Mouse (Mus musculus) gastrocnemius, postnatal 36 days (tissue): ENCODE measurements around the gene Hspa1a. TPM values are rescaled to one million over a fixed set of nuclear protein-coding genes. Genes with fewer than 3 reads are reported as not detected.
A peak's percentile ranks its signal among the peaks of the same experiment; 100 is the strongest.
"Not testable (repeated sequence)": the region's sequence is repeated elsewhere in the genome, so short reads cannot be mapped to it uniquely, and the experiment has no call there.

Experiments used
- DNase-seq, 2 experiments: peaks; one replicate each; pipeline ENCODE4 v3.0.0; 2022
- intact Hi-C: fragments of 180-260 bp; cut with DNase I; formaldehyde crosslinking; loops from one replicate; pipeline ENCODE4 v1.15.1; 2025
- total RNA-seq, 2 experiments: library from RNA; stranded (reverse); gene quantifications; 2 replicates each; pipeline ENCODE4 v1.2.3; 2021

Gene Hspa1a
- total RNA-seq, 2 experiments from 2014 or later, result 8.8 to 10.1 TPM

DNA sequence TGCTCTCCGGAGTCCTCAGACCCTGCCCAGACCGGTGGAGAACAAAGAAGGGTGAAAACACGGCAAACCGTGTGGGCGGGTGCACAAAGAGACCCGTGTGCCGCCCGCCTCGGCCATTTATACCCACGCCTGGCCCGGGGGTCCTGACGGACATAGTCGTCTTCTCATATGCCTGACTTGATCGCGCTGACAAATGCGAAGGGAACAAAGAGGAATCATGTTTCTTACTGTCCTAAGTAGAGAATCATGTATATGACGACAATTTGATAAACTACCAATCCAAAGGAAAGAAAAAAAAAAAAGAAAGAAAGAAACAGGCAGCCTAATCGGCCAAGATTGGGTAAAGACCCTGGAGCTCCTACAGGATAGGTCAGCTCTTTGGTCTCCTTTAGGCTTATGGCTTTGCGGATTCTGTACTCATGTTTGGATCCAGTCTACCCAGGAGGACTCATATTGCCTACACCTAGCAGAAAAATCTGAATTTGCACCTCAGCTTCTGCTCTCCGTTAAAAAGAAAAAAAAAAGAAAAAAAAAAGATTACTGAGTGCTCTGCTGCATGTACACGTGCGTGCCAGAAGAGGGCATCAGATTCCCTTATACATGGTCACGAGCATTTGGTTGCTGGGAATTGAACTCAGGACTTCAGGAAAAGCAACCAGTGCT is 19.4 kb downstream of the Hspa1a start:
- intact Hi-C loops, result loop anchor here (2.0 kb wide), 1 partner anchor 28 kb away; the partner anchor contains the start of gene Lsm2
- peak; percentile 70 to 75 for DNase-seq

DNA sequence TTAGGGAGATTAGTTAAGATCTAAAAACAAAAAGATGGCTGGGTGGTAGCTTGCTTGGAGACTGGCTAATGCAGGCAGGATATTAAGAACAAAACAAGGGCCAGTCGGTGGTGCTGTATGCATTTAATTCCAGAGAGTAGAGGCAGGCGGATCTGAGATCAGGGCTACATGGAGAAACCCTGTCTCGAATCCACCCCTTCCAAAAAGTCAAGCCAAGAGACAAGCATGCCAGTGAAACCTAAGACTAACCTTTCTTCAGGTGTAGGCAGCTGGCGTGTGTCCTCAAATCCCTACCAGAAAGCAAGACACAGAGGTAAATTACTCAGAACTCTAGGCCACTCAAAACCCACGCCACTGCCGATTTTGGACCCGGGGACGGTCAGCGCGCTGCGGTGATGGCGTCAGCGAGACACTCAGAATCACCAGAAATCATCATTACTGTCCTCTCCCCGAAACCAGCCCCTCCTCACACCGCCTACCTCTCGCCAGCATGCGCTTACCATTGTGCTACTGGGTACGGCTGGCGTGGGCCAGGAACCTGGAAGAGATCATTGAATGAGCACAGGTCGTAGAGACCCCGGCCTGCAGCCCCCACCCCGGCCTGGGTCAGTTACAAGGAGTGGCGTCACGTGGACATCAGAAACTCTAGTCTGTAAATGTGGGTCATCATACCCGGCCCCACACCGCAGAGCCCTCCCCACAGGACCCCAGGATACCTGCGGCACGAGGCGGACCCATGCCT is 20.1 kb downstream of the Hspa1a start:
- intact Hi-C loops, result loop anchor here (2.0 kb wide), 1 partner anchor 29 kb away; the partner anchor contains the start of gene Lsm2
- no peak for DNase-seq

DNA sequence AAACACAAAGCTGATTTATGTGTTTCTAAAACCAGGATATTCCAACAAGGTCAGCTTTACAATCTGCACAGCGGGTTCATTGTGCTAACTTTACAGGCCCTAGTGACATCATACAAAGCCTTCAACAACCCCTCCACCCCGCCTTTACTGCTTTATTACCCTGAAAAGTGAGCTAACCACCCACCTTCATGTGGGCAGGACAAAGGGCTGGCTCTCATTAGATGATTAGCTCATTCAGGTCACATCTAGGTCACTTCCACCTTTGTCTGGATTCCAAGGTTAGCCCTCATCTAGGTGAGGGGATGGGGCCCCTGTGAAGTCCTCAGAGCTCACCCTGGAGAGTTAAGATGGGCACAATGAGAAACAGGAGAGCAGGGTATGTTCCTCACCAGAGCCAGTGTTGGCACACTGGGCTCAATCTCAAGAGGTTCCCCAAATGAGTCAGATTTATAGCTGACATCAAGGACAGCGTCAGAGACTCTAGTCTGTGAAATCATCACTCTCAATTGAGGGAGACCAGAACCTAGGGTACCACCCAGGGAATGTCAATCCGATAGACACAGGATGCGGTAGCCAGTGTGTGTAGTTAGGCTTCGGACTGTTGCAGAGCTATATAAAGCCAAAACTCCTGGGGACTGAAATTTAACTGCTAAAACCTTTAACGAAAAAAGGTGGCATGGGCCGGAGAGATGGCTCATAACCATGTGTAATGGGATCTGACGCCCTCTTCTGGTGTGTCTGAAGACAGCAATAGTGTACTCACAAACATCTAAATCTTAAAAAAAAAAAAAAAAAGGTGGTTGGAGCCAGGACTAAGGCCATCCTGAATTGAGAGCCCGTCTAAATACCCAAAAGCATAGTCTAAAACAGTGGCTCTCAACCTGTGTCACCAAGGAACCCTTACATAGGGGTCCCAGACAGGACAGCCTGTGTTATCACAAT is 21.2 kb downstream of the Hspa1a start:
- DNase-seq, result no peak
- intact Hi-C loops, result no loop called here

DNA sequence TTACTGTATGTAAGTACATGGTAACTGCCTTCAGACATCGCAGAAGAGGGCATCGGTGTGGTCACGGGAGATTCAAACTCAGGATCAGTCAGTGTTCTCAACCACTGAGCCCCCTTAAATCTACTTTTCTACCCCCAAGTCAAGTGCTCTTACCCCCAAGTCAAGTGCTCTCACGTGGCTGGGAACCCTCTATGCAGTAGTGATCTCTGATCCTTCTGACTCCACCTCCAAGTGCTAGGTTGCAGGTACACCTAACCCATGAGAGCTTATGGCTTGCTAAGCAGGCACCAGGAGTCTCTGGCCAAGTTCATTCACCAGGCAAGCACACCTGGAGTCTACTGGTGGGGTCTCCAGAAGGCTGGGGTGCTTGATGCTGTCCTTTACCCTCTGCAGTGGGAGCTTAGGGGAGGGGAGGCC is 22.4 kb downstream of the Hspa1a start:
- intact Hi-C loops, result no loop called here
- no peak for DNase-seq

DNA sequence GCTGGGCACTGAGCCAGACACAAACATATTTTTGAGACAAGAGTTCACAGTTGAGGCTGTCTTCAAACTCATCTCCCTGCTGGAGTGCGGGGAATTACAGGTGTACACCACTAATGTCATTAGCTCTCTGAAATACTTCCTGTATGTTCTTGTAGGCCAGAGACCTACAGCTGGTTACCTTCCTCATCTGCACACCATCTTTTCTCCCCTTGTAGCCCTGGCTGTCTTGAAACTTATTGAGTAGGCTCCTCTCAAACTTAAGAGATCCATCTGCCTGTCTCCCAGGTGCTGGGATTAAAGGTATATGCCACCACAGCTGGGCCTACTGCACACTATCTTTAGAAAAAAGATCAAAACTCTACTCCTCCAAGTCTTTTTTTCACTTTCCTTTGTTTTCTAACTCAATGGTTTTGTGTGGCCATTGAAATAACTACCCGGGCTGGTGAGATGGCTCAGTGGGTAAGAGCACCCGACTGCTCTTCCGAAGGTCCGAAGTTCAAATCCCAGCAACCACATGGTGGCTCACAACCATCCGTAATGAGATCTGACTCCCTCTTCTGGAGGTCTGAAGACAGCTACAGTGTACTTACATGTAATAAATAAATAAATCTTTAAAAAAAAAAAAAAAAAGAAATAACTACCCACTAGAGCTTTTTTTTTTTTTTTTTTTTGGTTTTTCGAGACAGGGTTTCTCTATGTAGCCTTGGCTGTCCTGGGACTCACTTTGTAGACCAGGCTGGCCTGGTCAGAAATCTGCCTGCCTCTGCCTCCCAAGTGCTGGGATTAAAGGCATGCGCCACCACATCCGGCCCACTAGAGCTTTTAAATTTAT is 23.0 kb downstream of the Hspa1a start:
- intact Hi-C loops, result not testable (repeated sequence)

DNA sequence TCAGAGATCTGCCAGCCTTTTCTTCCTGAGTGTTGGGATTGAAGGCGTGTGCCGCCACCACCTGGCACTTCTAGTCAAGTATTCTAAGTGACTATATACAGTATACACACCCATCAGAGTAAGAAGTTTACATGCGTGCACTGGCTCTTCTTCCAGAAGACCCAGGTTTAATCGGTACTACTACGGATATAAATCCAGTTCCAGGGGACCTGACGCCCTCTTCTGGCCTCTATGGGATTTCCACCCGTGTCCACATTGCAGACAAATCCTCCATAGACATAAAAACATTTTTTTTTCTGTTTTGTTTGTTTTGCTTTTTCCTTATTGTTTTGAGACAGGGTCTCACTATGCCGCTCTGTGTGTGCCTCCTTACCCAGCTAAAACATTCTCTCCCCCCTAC is 24.4 kb downstream of the Hspa1a start:
- intact Hi-C loops, result no loop called here
- no peak for DNase-seq

More for the DNA sequence above, 23.0 kb downstream of the Hspa1a start:
- not testable (repeated sequence) for DNase-seq

DNA sequence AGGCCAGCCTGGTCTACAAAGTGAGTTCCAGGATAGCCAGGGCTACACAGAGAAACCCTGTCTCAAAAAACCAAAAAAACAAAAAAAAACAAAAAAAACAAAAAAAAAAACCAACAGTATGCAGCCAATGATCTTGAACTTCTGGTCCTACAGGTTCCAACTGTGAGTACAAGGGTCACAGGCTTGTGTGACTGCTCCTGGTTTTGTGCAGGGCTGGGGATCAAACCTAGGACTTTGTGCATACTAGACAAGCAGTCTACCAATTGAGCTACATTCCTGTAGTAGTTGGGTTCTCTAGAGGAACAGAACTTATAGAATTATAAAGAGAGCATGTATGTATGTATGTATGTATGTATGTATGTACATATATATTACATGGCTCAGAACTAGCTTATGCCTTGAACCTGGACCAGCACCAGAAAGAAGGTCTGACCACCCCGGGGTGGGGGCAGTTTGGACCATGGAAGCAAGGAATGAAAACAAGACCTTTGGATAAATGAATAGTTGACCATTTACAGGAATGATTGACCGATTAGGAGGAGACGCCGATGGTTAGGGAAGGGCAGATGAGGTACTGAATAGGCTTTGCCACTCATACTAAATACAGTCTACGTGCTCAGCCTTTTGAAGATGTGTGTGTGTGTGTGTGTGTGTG is 25.3 kb downstream of the Hspa1a start:
- intact Hi-C loops, result no loop called here

DNA sequence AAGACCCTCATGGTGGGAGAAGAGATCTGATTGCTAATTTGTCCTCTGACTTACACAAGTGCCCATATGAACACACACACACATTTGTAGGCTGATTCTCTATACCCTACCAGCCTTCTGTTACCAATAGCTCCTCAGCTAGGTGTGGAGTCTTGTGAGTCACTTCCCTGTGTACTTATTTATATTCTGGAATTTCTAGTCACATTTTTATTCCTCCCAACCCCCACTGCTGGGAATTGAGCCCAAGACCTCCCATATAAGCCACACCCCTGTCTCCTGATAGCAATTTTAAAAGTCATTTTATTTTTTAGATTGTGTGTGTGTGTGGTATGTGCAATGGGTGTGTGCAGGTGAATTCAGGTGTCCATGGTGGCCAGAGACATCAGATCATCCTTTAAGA is 27.6 kb downstream of the Hspa1a start:
- DNase-seq, result no peak
- intact Hi-C loops, result no loop called here

More for the DNA sequence above, 25.3 kb downstream of the Hspa1a start:
- no peak for DNase-seq

DNA sequence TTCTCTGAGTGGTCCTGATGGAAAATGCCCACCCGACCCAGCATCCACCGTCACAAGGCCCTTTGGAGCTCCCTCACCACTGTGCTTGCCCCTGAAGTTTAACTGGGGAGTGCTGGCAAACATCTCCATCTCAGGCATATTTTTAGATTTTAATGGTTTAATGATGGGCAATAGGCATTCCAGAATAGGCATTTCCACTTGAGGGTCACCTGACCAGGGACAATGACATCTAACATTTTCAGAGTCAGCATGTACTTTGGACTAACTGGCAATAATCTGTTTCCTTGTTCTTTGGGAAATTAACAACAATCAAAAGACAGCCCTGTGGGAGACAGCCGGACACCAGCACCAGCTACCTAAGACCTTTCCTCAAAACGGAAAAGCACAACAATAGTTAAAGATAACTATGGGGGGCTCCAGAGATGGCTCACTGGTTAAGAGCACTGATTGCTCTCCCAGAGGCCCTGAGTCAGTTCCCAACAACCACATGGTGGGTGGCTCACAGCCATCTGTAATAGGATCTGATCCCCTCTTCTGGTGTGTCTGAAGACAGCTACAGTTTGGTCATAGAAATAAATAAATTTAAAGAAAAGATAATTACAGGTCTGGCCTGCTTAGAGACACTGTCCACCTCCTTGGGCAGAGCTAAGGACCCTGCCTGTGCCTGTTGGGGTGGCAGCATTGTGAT is 28.7 kb downstream of the Hspa1a start:
- intact Hi-C loops, result no loop called here
- no peak for DNase-seq

DNA sequence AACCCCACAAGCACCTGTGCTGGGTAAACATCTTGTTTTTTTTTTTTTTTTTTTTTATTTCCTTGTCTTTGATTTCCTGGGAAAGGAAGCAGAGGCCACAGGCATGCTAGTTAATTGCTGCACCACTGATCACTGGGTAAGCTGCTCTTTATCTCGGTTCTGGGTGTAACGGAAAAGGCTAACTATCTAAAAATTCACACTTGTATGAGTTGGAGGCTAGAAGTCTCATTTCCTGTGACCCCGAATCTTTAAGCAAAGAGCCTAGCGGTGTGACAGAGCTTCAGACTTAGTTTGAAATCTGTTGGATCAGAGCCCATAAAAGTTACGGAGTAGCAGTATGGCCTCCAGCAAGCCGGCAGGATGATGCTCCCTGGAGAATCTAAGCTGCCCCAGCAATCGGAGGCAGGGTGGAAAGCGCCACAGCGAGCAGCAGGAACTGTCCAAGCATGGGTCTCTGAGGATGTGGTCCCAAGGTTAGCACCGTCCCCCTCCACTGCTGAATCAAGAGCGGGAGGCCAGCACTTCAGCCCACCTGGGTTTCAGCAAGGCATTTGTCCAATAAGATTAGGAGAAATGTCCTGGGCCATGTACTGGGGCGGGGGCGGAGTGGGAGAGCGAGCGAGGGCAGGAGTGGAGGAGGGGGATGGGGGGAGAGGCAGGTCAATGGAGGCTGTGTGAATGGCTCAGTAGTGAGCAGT is 30.5 kb downstream of the Hspa1a start:
- intact Hi-C loops, result no loop called here

DNA sequence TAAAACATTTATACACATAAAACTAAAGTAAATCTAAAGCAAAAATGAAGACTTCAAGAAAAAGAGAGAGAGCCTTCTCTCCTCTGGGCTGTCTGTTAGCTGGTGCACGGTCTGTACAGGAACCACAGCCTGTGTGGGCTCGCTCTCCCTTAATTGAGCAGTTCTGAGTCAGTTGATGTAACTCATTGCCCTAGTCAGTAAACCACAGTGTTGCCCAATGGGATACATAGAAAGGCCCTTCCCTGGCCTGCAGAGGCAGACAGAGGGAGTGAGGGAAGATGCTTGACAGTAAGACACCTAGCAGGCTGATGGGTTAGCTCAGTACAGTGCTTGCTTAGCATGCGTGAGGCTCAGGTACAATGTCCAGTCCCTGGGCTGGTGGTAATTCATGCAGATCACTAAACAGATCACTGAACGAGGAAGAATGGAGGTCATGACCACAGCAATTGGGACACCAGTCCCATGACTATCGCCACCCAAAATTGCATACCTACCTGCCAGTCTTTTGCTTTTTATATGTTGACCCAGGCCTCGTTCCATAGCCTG is 33.9 kb downstream of the Hspa1a start:
- no peak for DNase-seq
- intact Hi-C loops, result loop anchor here (10.0 kb wide), 1 partner anchor 47 kb away; the partner anchor contains the start of gene Lsm2

More for the DNA sequence above, 30.5 kb downstream of the Hspa1a start:
- no peak for DNase-seq

DNA sequence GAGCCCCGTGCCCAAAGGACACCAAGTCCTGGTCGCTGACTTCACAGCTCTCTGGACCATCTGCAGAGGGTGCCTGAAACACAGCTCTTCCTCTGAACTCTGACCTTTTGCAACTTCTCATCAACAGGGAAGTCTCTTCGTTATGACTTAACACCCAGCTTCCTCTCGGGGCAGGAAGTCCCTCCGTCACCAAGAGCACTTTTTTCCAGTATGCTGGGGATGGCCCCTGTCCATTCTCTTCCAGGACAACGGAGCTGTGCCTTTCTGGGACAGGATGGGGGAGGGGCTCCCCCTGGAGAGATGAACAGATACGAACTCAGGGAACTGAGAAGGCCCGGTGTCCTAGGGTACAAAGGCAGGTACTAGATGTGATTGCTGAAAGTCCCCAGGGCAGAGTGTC is 37.1 kb downstream of the Hspa1a start:
- intact Hi-C loops, result loop anchor here (10.0 kb wide), 1 partner anchor 50 kb away; the partner anchor contains the start of gene Lsm2
- DNase-seq, result no peak

DNA sequence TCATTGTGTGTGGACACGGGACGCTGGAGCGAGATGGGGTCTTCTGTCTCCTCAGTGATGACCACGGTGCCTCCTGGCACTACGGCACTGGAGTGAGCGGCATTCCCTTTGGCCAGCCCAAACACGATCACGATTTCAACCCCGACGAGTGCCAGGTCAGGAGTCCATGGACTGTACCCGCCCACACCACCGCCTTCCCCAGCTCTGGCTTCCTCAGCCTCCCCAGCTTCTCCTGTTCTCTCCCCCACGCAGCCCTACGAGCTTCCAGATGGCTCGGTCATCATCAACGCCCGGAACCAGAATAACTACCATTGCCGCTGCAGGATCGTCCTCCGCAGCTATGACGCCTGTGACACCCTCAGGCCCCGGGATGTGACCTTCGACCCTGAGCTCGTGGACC is 37.9 kb downstream of the Hspa1a start:
- intact Hi-C loops, result loop anchor here (10.0 kb wide), 1 partner anchor 51 kb away; the partner anchor contains the start of gene Lsm2
- no peak for DNase-seq

DNA sequence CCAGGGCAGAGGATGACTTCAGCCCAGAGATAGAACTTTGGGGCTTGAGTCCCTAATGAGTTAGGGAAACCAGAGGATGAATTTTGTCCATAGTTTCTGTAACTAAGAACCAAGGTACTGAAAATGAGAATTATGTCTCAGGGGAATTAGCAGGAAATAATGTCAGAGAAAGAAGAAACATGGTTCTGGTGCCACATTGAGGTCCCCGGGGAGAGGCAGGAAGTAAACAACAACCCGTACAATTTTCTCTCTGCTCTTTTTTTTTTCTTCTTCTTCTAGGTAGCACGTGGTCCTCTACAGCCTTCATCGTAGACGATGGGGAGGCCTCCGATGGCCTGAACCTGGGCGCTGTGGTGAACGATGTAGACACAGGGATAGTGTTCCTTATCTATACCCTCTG is 39.7 kb downstream of the Hspa1a start:
- intact Hi-C loops, result loop anchor here (10.0 kb wide), 1 partner anchor 53 kb away; the partner anchor contains the start of gene Lsm2
- no peak for DNase-seq

DNA sequence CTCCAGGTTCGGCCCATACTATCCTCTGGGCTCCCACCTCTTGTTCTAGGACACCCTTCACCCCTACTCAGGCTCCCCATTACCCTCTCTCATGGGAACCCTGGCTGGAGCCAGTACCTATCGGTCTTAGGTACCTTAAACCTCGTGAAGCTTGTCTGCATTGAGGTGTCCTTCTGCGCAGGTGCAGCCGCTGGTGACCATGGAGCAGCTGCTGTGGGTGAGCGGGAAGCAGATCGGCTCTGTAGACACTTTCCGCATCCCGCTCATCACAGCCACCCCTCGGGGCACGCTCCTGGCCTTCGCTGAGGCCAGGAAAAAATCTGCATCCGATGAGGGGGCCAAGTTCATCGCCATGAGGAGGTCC is 40.2 kb downstream of the Hspa1a start:
- no peak for DNase-seq
- intact Hi-C loops, result loop anchor here (10.0 kb wide), 1 partner anchor 53 kb away; the partner anchor contains the start of gene Lsm2

DNA sequence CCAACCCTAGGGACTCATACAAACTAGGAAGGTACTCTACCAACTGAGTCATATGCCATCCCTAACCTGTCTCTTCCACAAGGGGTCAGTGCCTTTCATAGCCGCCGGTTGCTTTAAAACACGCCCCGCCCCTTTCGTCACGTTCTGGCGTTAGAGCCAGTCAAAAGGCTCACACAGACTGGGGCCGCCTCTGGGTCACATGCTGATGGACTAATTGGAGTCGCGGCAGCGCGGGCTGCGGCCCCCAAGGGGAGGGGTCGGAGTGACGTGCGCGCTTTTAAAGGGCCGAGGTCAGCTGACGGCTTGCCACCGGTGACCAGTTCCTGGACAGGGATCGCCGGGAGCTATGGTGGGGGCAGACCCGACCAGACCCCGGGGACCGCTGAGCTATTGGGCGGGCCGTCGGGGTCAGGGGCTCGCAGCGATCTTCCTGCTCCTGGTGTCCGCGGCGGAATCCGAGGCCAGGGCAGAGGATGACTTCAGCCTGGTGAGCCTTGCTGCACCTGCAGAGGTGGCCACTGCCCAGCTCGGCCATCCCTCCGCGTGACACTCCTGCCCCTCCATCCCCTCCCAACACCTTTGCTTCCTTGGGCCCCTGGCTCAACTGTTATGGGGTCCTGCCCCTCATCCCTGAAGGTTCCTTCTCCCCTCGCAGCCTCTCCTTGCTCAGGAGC is 40.8 kb downstream of the Hspa1a start, which contains the start of gene Neu1:
Gene Neu1, plus strand, starts transcription at position 193 of the 674 bp plus-strand sequence.
- intact Hi-C loops, result loop anchor here (10.0 kb wide), 1 partner anchor 54 kb away; the partner anchor contains the start of gene Lsm2

DNA sequence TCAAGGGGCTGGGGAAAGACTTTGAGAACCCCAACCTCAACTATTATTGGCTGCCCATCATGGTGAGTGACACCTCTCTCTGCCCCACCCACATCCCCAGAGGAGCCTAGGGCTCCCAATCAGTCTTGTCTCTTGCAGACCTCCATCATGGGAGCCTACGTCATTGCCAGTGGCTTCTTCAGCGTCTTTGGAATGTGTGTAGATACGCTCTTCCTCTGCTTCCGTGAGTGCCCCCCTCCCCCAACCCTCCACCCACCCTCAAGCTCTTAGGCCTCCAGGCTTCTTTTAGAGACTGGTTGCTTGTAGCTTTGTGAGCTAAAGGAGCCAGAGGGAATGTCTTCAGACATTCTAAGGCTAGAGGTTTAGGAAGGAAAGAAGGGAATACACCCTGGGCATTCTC is 43.1 kb downstream of the Hspa1a start:
- intact Hi-C loops, result no loop called here
- no peak for DNase-seq

More for the DNA sequence above, 40.8 kb downstream of the Hspa1a start, which contains the start of gene Neu1:
- DNase-seq, result peak; percentile 98 to 99
